Mouse (Mus musculus) monocyte, adult 59 days (primary cell): ENCODE measurements around the gene Gm20458. TPM values are rescaled to one million over a fixed set of nuclear protein-coding genes. Genes with fewer than 3 reads are reported as not detected.

ENCODE experiments used
- total RNA-seq, 2 experiments: library from RNA; stranded (reverse); gene quantifications; one replicate each; pipeline ENCODE4 v1.2.4; 2023

Gm20458 gene
- total RNA-seq: 10 to 100 TPM; 10.9 to 12.8 TPM

DNA sequence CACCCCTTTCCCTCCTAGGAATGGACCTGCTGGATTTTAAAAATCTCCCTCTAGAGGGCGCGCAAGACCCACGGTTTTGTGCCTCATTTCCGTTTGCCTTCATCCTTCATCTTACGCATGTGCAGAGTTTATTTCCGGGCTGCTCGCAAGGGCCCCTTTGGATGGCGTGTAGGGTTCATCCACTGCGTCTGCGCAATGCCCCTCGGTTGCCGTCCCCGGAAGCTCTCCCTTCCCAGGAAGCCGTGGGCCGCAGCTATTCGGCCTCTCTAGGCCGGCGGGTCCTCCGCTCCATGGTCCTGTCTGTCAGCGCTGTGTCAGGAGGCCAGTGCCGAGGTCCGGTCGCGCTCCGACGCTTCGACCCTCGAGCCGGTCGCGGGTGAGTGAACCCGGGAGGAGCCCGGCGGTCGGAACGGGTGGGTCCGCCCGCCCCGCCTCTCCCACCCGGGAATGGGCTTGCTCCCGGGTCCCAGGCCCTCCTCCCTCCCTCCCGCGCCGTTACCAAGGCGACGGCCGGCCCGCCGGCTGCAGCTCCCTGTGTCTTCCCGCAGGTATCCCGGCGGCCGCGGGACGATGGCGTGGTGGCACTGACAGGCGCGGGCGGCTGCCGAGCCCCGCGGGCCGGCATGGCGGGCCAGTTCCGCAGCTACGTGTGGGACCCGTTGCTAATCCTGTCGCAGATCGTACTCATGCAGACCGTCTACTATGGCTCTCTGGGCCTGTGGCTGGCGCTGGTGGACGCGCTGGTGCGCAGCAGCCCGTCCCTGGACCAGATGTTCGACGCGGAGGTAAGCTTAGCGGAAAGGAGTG, at the start of gene Gm20458:
Gm20458 (plus strand) TSS at position 223 of the 807 bp plus-strand sequence.

DNA sequence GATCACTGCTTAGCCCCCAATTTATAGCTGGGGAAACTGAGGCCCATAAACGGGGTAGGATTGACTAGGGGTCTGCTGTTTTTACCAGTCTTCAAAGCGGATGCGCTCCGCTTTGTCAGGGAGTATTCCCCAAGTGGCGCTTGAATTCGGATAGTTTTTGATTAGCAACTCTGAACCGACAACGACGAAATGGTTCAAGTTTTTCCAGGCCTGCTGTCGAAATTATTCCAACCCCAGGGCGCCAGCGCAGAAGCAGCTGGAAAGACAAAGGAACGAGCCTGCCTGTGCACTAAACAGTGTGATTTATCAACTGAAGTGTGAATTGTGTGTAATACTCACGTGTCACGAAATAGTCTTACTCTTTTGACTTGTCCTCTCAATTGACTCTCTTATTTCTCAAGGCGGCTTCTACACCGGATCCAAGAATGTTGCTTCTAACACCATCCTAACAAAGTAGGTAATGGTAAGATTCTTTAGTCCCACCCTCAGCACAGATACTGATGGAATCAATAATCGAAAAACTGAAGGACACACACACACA, 17.2 kb upstream of the Gm20458 start, which contains the start of gene Sdc4:
Sdc4 (minus strand) TSS at position 428 of the 541 bp plus-strand sequence.

DNA sequence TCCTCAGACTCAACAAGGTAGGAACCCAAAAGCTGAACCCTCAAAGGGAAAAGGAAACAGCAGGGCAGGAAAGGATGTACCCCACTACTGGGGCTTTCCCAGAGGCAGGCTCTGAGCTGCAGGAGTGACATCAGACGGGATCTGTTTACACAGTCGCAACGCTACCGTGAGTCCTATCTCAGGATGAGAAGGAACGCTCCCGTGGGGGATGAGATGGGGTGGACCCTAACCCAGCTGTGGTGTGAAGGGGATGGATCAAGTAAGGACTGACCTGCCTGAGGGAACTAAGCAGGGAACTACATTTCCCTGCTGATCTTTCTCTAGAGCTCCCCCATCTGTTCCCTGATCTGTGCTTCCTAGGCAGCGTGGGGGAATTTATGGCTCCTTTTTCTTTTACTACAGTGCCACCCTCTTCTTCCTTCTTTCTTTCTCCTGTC, 3.9 kb upstream of the Gm20458 start, which contains the start of gene Sys1:
Sys1 (plus strand) TSS at position 101 of the 437 bp plus-strand sequence.

DNA sequence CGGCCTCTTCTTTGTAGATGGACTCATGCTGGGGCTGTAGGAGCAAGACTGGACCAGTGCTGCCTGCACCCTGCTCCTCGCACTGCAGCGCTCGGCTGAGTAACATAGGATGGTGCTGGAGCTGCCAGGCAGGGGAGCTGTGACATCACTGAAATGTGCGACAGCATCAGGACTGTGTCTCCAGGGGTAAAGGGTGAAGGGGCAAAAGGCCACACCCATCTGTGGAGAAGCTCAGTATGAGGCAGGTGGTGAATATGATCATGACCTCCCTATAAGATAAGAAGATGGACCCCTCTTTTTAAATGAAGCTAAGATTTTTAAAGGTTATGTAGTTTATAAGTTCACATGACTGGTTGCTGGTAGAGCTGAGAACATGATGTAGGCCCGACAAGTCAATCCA, 12.9 kb downstream of the Gm20458 start, which contains the start of gene Trp53tg5:
Trp53tg5 (minus strand) TSS at position 101 of the 400 bp plus-strand sequence.

DNA sequence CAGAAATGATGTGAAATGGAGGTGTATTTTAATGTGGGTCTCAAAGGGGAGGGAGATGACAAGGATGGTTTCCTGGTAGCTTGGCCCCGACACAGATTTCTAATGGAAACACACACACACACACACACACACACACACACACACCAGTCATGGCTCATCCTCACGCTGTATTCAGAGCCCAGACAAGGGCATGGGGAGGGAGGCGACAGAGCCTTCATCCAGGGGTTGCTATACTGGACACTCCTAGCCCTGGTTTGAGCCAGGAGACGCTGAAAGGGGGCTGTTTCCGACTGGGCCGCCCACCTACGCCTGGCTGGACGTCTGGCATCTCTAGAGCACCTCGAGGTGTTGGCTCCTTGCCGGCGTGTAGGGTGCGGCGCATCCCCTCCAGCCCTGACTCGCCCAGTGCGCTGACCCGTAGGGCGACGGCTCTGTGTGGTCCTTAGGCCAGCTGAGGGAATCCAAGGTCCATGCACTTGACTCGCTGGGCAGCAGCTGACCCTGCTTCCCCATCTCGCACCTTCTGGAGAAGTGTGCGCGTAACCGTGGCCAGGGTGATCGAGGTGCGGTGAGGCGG, 25.0 kb downstream of the Gm20458 start, which contains the start of gene Dbndd2:
Dbndd2 (plus strand) TSS at position 426 of the 577 bp plus-strand sequence.

DNA sequence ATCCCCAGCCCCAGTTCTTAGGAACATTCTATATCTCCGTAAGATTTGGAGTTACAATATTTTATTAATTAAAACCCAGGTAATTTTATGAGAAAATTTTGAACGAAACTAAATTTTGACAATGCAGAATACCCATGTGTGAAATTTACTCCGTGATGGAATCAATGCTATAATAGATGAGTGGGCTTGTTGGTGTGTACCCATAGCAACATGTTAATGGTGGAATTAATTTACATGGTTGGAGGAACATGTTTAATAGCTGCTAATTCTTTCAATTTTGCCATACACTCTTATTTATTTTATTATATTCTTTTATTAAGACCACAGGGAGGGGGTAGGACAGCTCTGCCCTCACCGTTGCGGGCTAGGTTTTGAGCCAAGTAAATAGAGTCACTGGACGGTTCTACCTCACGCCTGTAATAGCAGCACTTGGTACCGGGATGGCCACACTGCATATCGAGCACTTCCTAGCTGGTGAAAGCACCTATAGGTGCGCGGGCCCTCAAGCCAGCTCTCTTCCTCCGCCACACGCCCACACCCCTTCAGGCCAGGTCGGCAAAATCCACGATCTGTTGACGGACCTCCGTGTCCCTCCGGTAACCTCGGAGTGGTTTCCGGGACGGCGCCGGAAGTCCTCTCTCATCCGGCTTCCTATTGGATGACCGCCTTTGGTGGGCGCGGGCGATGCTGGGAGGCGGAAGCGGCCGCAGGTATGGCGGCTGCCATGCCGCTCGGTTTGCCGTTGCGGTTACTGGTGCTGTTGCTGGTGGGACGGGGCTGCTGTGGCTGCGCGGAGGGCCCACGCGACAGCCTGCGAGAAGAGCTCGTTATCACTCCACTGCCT, 36.3 kb downstream of the Gm20458 start, which contains the start of gene Pigt:
Pigt (plus strand) TSS at position 674 of the 844 bp plus-strand sequence.

Other genes starting within 250 kb of the Gm20458 start
- not detected for gene Wfdc15b, start 239.3 kb upstream of the Gm20458 start, total RNA-seq
- not detected for gene Svs2, start 222.5 kb upstream of the Gm20458 start, total RNA-seq
- not detected for gene Svs3b, start 204.3 kb upstream of the Gm20458 start, total RNA-seq
- not detected for gene Svs4, start 182.5 kb upstream of the Gm20458 start, total RNA-seq
- gene Svs3a, start 171.7 kb upstream of the Gm20458 start, total RNA-seq: not detected
- gene Svs6, start 144.2 kb upstream of the Gm20458 start, total RNA-seq: not detected
- not detected for gene Svs5, start 128.2 kb upstream of the Gm20458 start, total RNA-seq
- 100 to 1,000 TPM; 227 to 229 TPM for gene Slpi, start 71.9 kb upstream of the Gm20458 start, total RNA-seq
- not detected for gene Rbpjl, start 57.8 kb upstream of the Gm20458 start, total RNA-seq
- not detected for gene Matn4, start 55.8 kb upstream of the Gm20458 start, total RNA-seq
- 10 to 100 TPM; 13.2 to 13.8 TPM for gene Sdc4, start 17.1 kb upstream of the Gm20458 start, total RNA-seq
- 10 to 100 TPM; 35.5 to 36.0 TPM for gene Sys1, start 4.0 kb upstream of the Gm20458 start, total RNA-seq
- gene Trp53tg5, start 12.8 kb downstream of the Gm20458 start, total RNA-seq: not detected
- 10 to 100 TPM; 11.1 to 19.7 TPM for gene Dbndd2, start 25.1 kb downstream of the Gm20458 start, total RNA-seq
- 10 to 100 TPM; 74.5 to 76.9 TPM for gene Pigt, start 36.6 kb downstream of the Gm20458 start, total RNA-seq
- not detected for gene Wfdc2, start 101.4 kb downstream of the Gm20458 start, total RNA-seq
- gene Spint3, start 112.5 kb downstream of the Gm20458 start, total RNA-seq: not detected
- gene Wfdc6a, start 124.5 kb downstream of the Gm20458 start, total RNA-seq: not detected
- gene Eppin, start 132.6 kb downstream of the Gm20458 start, total RNA-seq: not detected
- not detected for gene Wfdc6b, start 152.6 kb downstream of the Gm20458 start, total RNA-seq
- gene Wfdc8, start 152.7 kb downstream of the Gm20458 start, total RNA-seq: not detected
- gene Wfdc16, start 177.8 kb downstream of the Gm20458 start, total RNA-seq: not detected
- gene Wfdc10, start 195.1 kb downstream of the Gm20458 start, total RNA-seq: not detected
- gene Wfdc9, start 195.6 kb downstream of the Gm20458 start, total RNA-seq: not detected
- not detected for gene Wfdc11, start 213.1 kb downstream of the Gm20458 start, total RNA-seq
- gene Wfdc13, start 224.1 kb downstream of the Gm20458 start, total RNA-seq: not detected
- not detected for gene Spint4, start 237.5 kb downstream of the Gm20458 start, total RNA-seq